Mouse (Mus musculus) lung, embryonic 14.5 days (tissue): ENCODE measurements at regions not wholly inside any gene's neighbourhood (a gene's known extent, or its start where the extent isn't known, plus 50 kb on each side); places are given as distances from the start of the nearest gene placed in this dataset.

Experiments
- ATAC-seq: fragments of 200-750 bp; cut with Nextera tagmentation; 2 replicates; pipeline ENCODE4 v1.8.0; 2017; ENCODE audit warnings: mild to moderate bottlenecking, moderate TSS enrichment, moderate library complexity; ENCODE audit not compliant: insufficient read depth
- DNase-seq: peaks from one replicate; pipeline ENCODE4 v3.0.0-alpha.2; 2015
- H3K27ac ChIP-seq: fragments of 300-500 bp; sonication (generic); 2 replicates; pipeline ENCODE4 v1.5.1; 2014; ENCODE audit warnings: low read depth, mild to moderate bottlenecking, moderate library complexity
- H3K27me3 ChIP-seq: fragments of 300-500 bp; sonication (generic); 2 replicates; pipeline ENCODE4 v1.6.1; 2014; ENCODE audit warnings: low read length, control low read depth; ENCODE audit not compliant: insufficient read depth
- H3K36me3 ChIP-seq: fragments of 300-500 bp; sonication (generic); 2 replicates; pipeline ENCODE4 v1.6.1; 2014; ENCODE audit warnings: control low read depth; ENCODE audit not compliant: insufficient read depth
- H3K4me1 ChIP-seq: fragments of 300-500 bp; sonication (generic); 2 replicates; pipeline ENCODE4 v1.6.1; 2014; ENCODE audit warnings: antibody characterized with exemption, control low read depth; ENCODE audit not compliant: insufficient read depth
- H3K4me2 ChIP-seq: fragments of 300-500 bp; sonication (generic); 2 replicates; pipeline ENCODE4 v1.6.1; 2014; ENCODE audit warnings: mild to moderate bottlenecking
- H3K4me3 ChIP-seq: fragments of 300-500 bp; sonication (generic); 2 replicates; pipeline ENCODE4 v1.5.1; 2014; ENCODE audit warnings: low read depth, low read length
- H3K9ac ChIP-seq: fragments of 300-500 bp; sonication (generic); 2 replicates; pipeline ENCODE4 v1.6.1; 2014
- H3K9me3 ChIP-seq: fragments of 300-500 bp; sonication (generic); 2 replicates; pipeline ENCODE4 v1.6.1; 2016; ENCODE audit warnings: low read depth, low read length, control low read depth
- CTCF ChIP-seq: IDR thresholded peaks from 2 replicates; pipeline ENCODE4 v1.5.1; 2016; ENCODE audit warnings: antibody characterized with exemption, low read depth
- WGBS: fragments of 180-500 bp; shearing (Covaris S2); extraction: QIAGEN DNeasy Blood & Tissue Kit; methylation state at CpG from one replicate; pipeline ENCODE4 v1.1.7; 2014; 5-methylcytosine and 5-hydroxymethylcytosine counted together

GRCm38 (mm10) chr13:85506875-85507274 is 217.9 kb upstream of the Rasa1 start:
- Histone ChIP-seq H3K4me2 (no peak overlapping the region), H3K9me3 (no peaks in the 10 kb centered on the region), H3K9ac (no peak overlapping the region), H3K4me3 (no peak overlapping the region), H3K27me3 (no peaks in the 10 kb centered on the region), H3K36me3 (no peaks in the 10 kb centered on the region), H3K27ac (no peak overlapping the region), H3K4me1 (0 out of 2 replicates have a peak, but pooled peaks cover 3% of the 10 kb centered on the region)
- DNase-seq (peak; percentile 8), ATAC-seq (no peak)
- no peak for TF ChIP-seq CTCF
- 57% methylated on average over 1 of the region's 1 CpGs for WGBS

GRCm38 (mm10) chr13:85506030-85506429 is 217.1 kb upstream of the Rasa1 start:
- no peak for TF ChIP-seq CTCF
- 0 out of 2 replicates have a peak, but pooled peaks cover 3% of the 10 kb centered on the region for H3K4me1 ChIP-seq
- no peaks in the 10 kb centered on the region for H3K36me3 ChIP-seq
- no peaks in the 10 kb centered on the region for H3K27me3 ChIP-seq
- no peak overlapping the region for H3K4me3 ChIP-seq
- H3K9ac ChIP-seq = no peak overlapping the region
- WGBS = 50% methylated on average over 1 of the region's 1 CpGs
- DNase-seq (no peak), ATAC-seq (no peak)
- no peak overlapping the region for H3K27ac ChIP-seq
- no peaks in the 10 kb centered on the region for H3K9me3 ChIP-seq
- no peak overlapping the region for H3K4me2 ChIP-seq

GRCm38 (mm10) chr13:85505046-85505445 is 216.1 kb upstream of the Rasa1 start:
- no peak overlapping the region for H3K4me3 ChIP-seq
- H3K9ac ChIP-seq = no peak overlapping the region
- H3K27me3 ChIP-seq = no peaks in the 10 kb centered on the region
- H3K4me2 ChIP-seq = no peak overlapping the region
- no peaks in the 10 kb centered on the region for H3K36me3 ChIP-seq
- no peak overlapping the region for H3K27ac ChIP-seq
- TF ChIP-seq CTCF = no peak
- H3K4me1 ChIP-seq = 0 out of 2 replicates have a peak, but pooled peaks cover 3% of the 10 kb centered on the region
- DNase-seq (no peak), ATAC-seq (no peak)
- WGBS = 42% methylated on average over 4 of the region's 4 CpGs
- H3K9me3 ChIP-seq = no peaks in the 10 kb centered on the region

- Histone ChIP-seq H3K27me3 (no peaks in the 10 kb centered on the region), H3K27ac (no peak overlapping the region), H3K4me3 (no peak overlapping the region), H3K4me1 (0 out of 2 replicates have a peak, but pooled peaks cover 3% of the 10 kb centered on the region), H3K36me3 (no peaks in the 10 kb centered on the region), H3K9me3 (no peaks in the 10 kb centered on the region), H3K4me2 (no peak overlapping the region), H3K9ac (no peak overlapping the region)
- ATAC-seq (no peak), DNase-seq (no peak)
- WGBS = 45% methylated on average over 4 of the region's 4 CpGs
- no peak for TF ChIP-seq CTCF
These were observed 215.1 kb upstream of the Rasa1 start for GRCm38 (mm10) chr13:85504001-85504400.

GRCm38 (mm10) chr13:85498696-85499095 is 209.8 kb upstream of the Rasa1 start:
- Histone ChIP-seq H3K9me3 (no peaks in the 10 kb centered on the region), H3K27ac (no peak overlapping the region), H3K9ac (no peak overlapping the region), H3K36me3 (no peaks in the 10 kb centered on the region), H3K27me3 (no peaks in the 10 kb centered on the region), H3K4me3 (no peak overlapping the region), H3K4me1 (no peaks in the 10 kb centered on the region), H3K4me2 (no peak overlapping the region)
- no peak for TF ChIP-seq CTCF
- DNase-seq (no peak), ATAC-seq (no peak)
- WGBS = 70% methylated on average over 2 of the region's 2 CpGs

- ATAC-seq (no peak), DNase-seq (no peak)
- Histone ChIP-seq H3K9ac (no peak overlapping the region), H3K4me3 (no peak overlapping the region), H3K36me3 (no peaks in the 10 kb centered on the region), H3K4me1 (no peaks in the 10 kb centered on the region), H3K27ac (no peak overlapping the region), H3K27me3 (no peaks in the 10 kb centered on the region), H3K9me3 (no peaks in the 10 kb centered on the region), H3K4me2 (no peak overlapping the region)
- no peak for TF ChIP-seq CTCF
- 22% methylated on average over 3 of the region's 3 CpGs for WGBS
These were observed 195.9 kb upstream of the Rasa1 start for GRCm38 (mm10) chr13:85484790-85485189.

GRCm38 (mm10) chr13:85483348-85483747 is 194.4 kb upstream of the Rasa1 start:
- no peaks in the 10 kb centered on the region for H3K36me3 ChIP-seq
- no peak overlapping the region for H3K27ac ChIP-seq
- no peak for TF ChIP-seq CTCF
- no peaks in the 10 kb centered on the region for H3K27me3 ChIP-seq
- no peaks in the 10 kb centered on the region for H3K4me1 ChIP-seq
- H3K9ac ChIP-seq = no peak overlapping the region
- DNase-seq (no peak), ATAC-seq (no peak)
- H3K4me2 ChIP-seq = no peak overlapping the region
- no peaks in the 10 kb centered on the region for H3K9me3 ChIP-seq
- H3K4me3 ChIP-seq = no peak overlapping the region

- Histone ChIP-seq H3K27me3 (no peaks in the 10 kb centered on the region), H3K4me3 (no peak overlapping the region), H3K27ac (no peak overlapping the region), H3K9ac (no peak overlapping the region), H3K4me2 (no peak overlapping the region), H3K36me3 (no peaks in the 10 kb centered on the region), H3K4me1 (no peaks in the 10 kb centered on the region), H3K9me3 (no peaks in the 10 kb centered on the region)
- WGBS = 75% methylated on average over 2 of the region's 2 CpGs
- TF ChIP-seq CTCF = no peak
- DNase-seq = no peak
- ATAC-seq = no peak
These were observed 190.5 kb upstream of the Rasa1 start for GRCm38 (mm10) chr13:85479405-85479804.
